Mouse (Mus musculus) embryonic facial prominence, embryonic 15.5 days (tissue): ENCODE measurements around the gene Cfap126. TPM values are rescaled to one million over a fixed set of nuclear protein-coding genes. Genes with fewer than 3 reads are reported as not detected.
"Not testable (repeated sequence)": the region's sequence is repeated elsewhere in the genome, so short reads cannot be mapped to it uniquely, and the experiment has no call there.

Experiments
- ATAC-seq: fragments of 200-750 bp; cut with Nextera tagmentation; 2 replicates; pipeline ENCODE4 v1.8.0; 2017; ENCODE audit warnings: low read depth, moderate TSS enrichment; ENCODE audit not compliant: insufficient number of reproducible peaks, low FRiP score, low TSS enrichment
- H3K27ac ChIP-seq: fragments of 300-500 bp; sonication (generic); replicated peaks from 2 replicates; pipeline ENCODE4 v1.5.1; 2015; ENCODE audit warnings: mild to moderate bottlenecking, inconsistent platforms
- H3K27me3 ChIP-seq: fragments of 300-500 bp; sonication (generic); 2 replicates; pipeline ENCODE4 v1.6.1; 2015; ENCODE audit warnings: inconsistent platforms
- H3K36me3 ChIP-seq: fragments of 300-500 bp; sonication (generic); 2 replicates; pipeline ENCODE4 v1.6.1; 2015; ENCODE audit warnings: mild to moderate bottlenecking, inconsistent platforms
- H3K4me1 ChIP-seq: fragments of 300-500 bp; sonication (generic); 2 replicates; pipeline ENCODE4 v1.6.1; 2015; ENCODE audit warnings: inconsistent platforms
- H3K4me2 ChIP-seq: fragments of 300-500 bp; sonication (generic); replicated peaks from 2 replicates; pipeline ENCODE4 v1.6.1; 2015; ENCODE audit warnings: mild to moderate bottlenecking, inconsistent platforms
- H3K4me3 ChIP-seq: fragments of 300-500 bp; sonication (generic); replicated peaks from 2 replicates; pipeline ENCODE4 v1.5.1; 2015; ENCODE audit warnings: mild to moderate bottlenecking, inconsistent platforms
- H3K9ac ChIP-seq: fragments of 300-500 bp; sonication (generic); 2 replicates; pipeline ENCODE4 v1.6.1; 2015; ENCODE audit warnings: inconsistent platforms
- H3K9me3 ChIP-seq: fragments of 300-500 bp; sonication (generic); replicated peaks from 2 replicates; pipeline ENCODE4 v1.6.1; 2016; ENCODE audit warnings: inconsistent platforms
- WGBS: fragments of 180-500 bp; shearing (Covaris S2); methylation state at CpG from one replicate; pipeline ENCODE4 v1.1.7; 2015; 5-methylcytosine and 5-hydroxymethylcytosine counted together
- polyA plus RNA-seq: library from polyadenylated mRNA; unstranded; fragments of >200 nt; fragmentation: Nextera tagmentation; extraction: Ambion mirVana; gene quantifications from 2 replicates; pipeline ENCODE4 v1.2.1, GENCODE M21; 2015

Cfap126 gene
- polyA plus RNA-seq = 14.2 and 28.6 TPM in 2 replicates

GRCm38 (mm10) chr1:171113873-171114299 is at the start of gene Cfap126:
TSS of gene Cfap126 (plus strand) at chr1:171113918.
- peak within 1 kb of the TSS; percentile 56 for H3K4me2 ChIP-seq
- no peaks in the 10 kb centered on the region for H3K36me3 ChIP-seq
- H3K27ac ChIP-seq = peak within 1 kb of the TSS; percentile 84
- peak within 1 kb of the TSS; percentile 53 for H3K4me3 ChIP-seq
- H3K9ac ChIP-seq = peak within 1 kb of the TSS; percentile 33
- H3K4me1 ChIP-seq = peaks cover 15% of the 10 kb centered on the region
- ATAC-seq = peak; percentile 24; the same call in 1 of the 2 replicates
- WGBS = under 1% methylated on average over 24 of the region's 24 CpGs
- H3K27me3 ChIP-seq = no peaks in the 10 kb centered on the region
- no peaks in the 10 kb centered on the region for H3K9me3 ChIP-seq

GRCm38 (mm10) chr1:171064491-171065242 is 49.1 kb upstream of the Cfap126 start, which contains the start of gene Fcgr3:
TSS of gene Fcgr3 (minus strand) at chr1:171064935.
- not testable (repeated sequence) for H3K9ac ChIP-seq
- ATAC-seq = peak; percentile 71
- H3K27me3 ChIP-seq = peaks cover 33% of the 10 kb centered on the region

GRCm38 (mm10) chr1:171065243-171065587 is 48.5 kb upstream of the Cfap126 start:
- WGBS = 2% methylated on average over 26 of the region's 35 CpGs
- not testable (repeated sequence) for H3K27ac ChIP-seq, H3K36me3 ChIP-seq, H3K9me3 ChIP-seq, H3K9ac ChIP-seq
- H3K4me3 ChIP-seq = peak overlapping the region; percentile 33
- peak overlapping the region; percentile 44 for H3K4me2 ChIP-seq
- peaks cover 13% of the 10 kb centered on the region for H3K4me1 ChIP-seq
- ATAC-seq = peak; percentile 56
- H3K27me3 ChIP-seq = peaks cover 36% of the 10 kb centered on the region

More at GRCm38 (mm10) chr1:171064491-171065242, 49.1 kb upstream of the Cfap126 start, which contains the start of gene Fcgr3:
- Histone ChIP-seq H3K4me1 (peaks cover 13% of the 10 kb centered on the region), H3K4me2 (peak within 1 kb of the TSS; percentile 49), H3K4me3 (peak within 1 kb of the TSS; percentile 38)
- H3K27ac ChIP-seq, H3K9me3 ChIP-seq, H3K36me3 ChIP-seq: not testable (repeated sequence)
- under 1% methylated on average over 45 of the region's 75 CpGs for WGBS

- Histone ChIP-seq H3K27me3 (peaks cover 36% of the 10 kb centered on the region), H3K4me3 (peak overlapping the region; percentile 38), H3K4me1 (peaks cover 13% of the 10 kb centered on the region), H3K4me2 (peak overlapping the region; percentile 49)
- not testable (repeated sequence) for H3K27ac ChIP-seq, H3K9me3 ChIP-seq, H3K36me3 ChIP-seq, H3K9ac ChIP-seq
- ATAC-seq = peak; percentile 2; the same call in 1 of the 2 replicates
- whole genome bisulfite sequencing = 6% methylated on average over 30 of the region's 45 CpGs
These were observed 48.0 kb upstream of the Cfap126 start for GRCm38 (mm10) chr1:171065768-171066167.

GRCm38 (mm10) chr1:171066583-171066982 is 47.1 kb upstream of the Cfap126 start:
- WGBS = 34% methylated on average over 3 of the region's 10 CpGs
- 0 out of 2 replicates have a peak, but pooled peaks have one; percentile 11 for ATAC-seq
- not testable (repeated sequence) for H3K4me3 ChIP-seq, H3K9me3 ChIP-seq, H3K9ac ChIP-seq, H3K36me3 ChIP-seq, H3K4me2 ChIP-seq, H3K27ac ChIP-seq
- peaks cover 38% of the 10 kb centered on the region for H3K27me3 ChIP-seq
- H3K4me1 ChIP-seq = peaks cover 13% of the 10 kb centered on the region

- H3K4me3 ChIP-seq, H3K4me2 ChIP-seq, H3K9me3 ChIP-seq, H3K36me3 ChIP-seq, H3K9ac ChIP-seq, H3K27ac ChIP-seq, ATAC-seq: not testable (repeated sequence)
- Histone ChIP-seq H3K4me1 (peaks cover 13% of the 10 kb centered on the region), H3K27me3 (peaks cover 36% of the 10 kb centered on the region)
- 57% methylated on average over 5 of the region's 5 CpGs for whole genome bisulfite sequencing
These were observed 45.8 kb upstream of the Cfap126 start for GRCm38 (mm10) chr1:171067928-171068327.

GRCm38 (mm10) chr1:171069508-171069907 is 44.2 kb upstream of the Cfap126 start:
- 57% methylated on average over 3 of the region's 3 CpGs for WGBS

GRCm38 (mm10) chr1:171070879-171071278 is 42.8 kb upstream of the Cfap126 start:
- not testable (repeated sequence) for H3K4me3 ChIP-seq, H3K36me3 ChIP-seq, H3K9ac ChIP-seq, H3K4me1 ChIP-seq, ATAC-seq, H3K27ac ChIP-seq, H3K9me3 ChIP-seq
- Histone ChIP-seq H3K27me3 (peaks cover 26% of the 10 kb centered on the region), H3K4me2 (peak overlapping the region; percentile 18; the same call in 1 of the 2 replicates)
- WGBS = 22% methylated on average over 16 of the region's 16 CpGs

More at GRCm38 (mm10) chr1:171069508-171069907, 44.2 kb upstream of the Cfap126 start:
- ATAC-seq, H3K4me3 ChIP-seq, H3K4me2 ChIP-seq, H3K4me1 ChIP-seq, H3K36me3 ChIP-seq, H3K27ac ChIP-seq, H3K9ac ChIP-seq, H3K9me3 ChIP-seq: not testable (repeated sequence)
- H3K27me3 ChIP-seq = peaks cover 33% of the 10 kb centered on the region

GRCm38 (mm10) chr1:171071726-171072125 is 42.0 kb upstream of the Cfap126 start:
- H3K9me3 ChIP-seq, H3K4me3 ChIP-seq, H3K4me2 ChIP-seq, H3K9ac ChIP-seq, H3K4me1 ChIP-seq, H3K36me3 ChIP-seq, H3K27ac ChIP-seq: not testable (repeated sequence)
- peaks cover 22% of the 10 kb centered on the region for H3K27me3 ChIP-seq
- ATAC-seq = peak; percentile 44
- 0% methylated on average over 1 of the region's 35 CpGs for WGBS

- H3K27ac ChIP-seq, H3K4me1 ChIP-seq, H3K9ac ChIP-seq, H3K9me3 ChIP-seq, H3K4me3 ChIP-seq, H3K4me2 ChIP-seq, H3K36me3 ChIP-seq: not testable (repeated sequence)
- H3K27me3 ChIP-seq = peaks cover 24% of the 10 kb centered on the region
- WGBS = no CpG with 5 or more reads among the region's 45 CpGs
- peak; percentile 64 for ATAC-seq
These were observed 41.5 kb upstream of the Cfap126 start for GRCm38 (mm10) chr1:171072217-171072616.

- H3K4me2 ChIP-seq, H3K4me3 ChIP-seq, H3K27ac ChIP-seq, H3K36me3 ChIP-seq, H3K9me3 ChIP-seq, H3K4me1 ChIP-seq, H3K9ac ChIP-seq: not testable (repeated sequence)
- 22% methylated on average over 6 of the region's 10 CpGs for WGBS
- ATAC-seq = 0 out of 2 replicates have a peak, but pooled peaks have one; percentile 5
- H3K27me3 ChIP-seq = peaks cover 30% of the 10 kb centered on the region
These were observed 39.4 kb upstream of the Cfap126 start for GRCm38 (mm10) chr1:171074283-171074682.
